Mouse (Mus musculus) urinary bladder, postnatal 36 days (tissue): ENCODE measurements around the gene Foxj1.

Experiments
- DNase-seq, 2 experiments: peaks; one replicate each; pipeline ENCODE4 v3.0.0; 2022; ENCODE audit warnings: low spot score in 2 of 2, mixed read lengths in 1 of 2

Gene Foxj1

GRCm38 (mm10) chr11:116342069-116342791 is 7.0 kb upstream of the Foxj1 start:
- no peak for DNase-seq

- DNase-seq, result no peak
These were observed 2.3 kb upstream of the Foxj1 start for GRCm38 (mm10) chr11:116337531-116337930.

- DNase-seq, result no peak
These were observed 1.8 kb upstream of the Foxj1 start for GRCm38 (mm10) chr11:116337000-116337399.

GRCm38 (mm10) chr11:116336393-116336792 is 1.2 kb upstream of the Foxj1 start:
- DNase-seq, result no peak

- no peak for DNase-seq
These were observed 799 bp downstream of the Foxj1 start for GRCm38 (mm10) chr11:116334417-116334782.

GRCm38 (mm10) chr11:116333526-116334416 is 1.4 kb downstream of the Foxj1 start:
- no peak for DNase-seq

GRCm38 (mm10) chr11:116332983-116333270 is 2.3 kb downstream of the Foxj1 start:
- DNase-seq, result no peak

GRCm38 (mm10) chr11:116332232-116332982 is 2.8 kb downstream of the Foxj1 start:
- no peak for DNase-seq

GRCm38 (mm10) chr11:116330211-116330518 is 5.0 kb downstream of the Foxj1 start:
- DNase-seq, result peak; percentile 48 to 69

- DNase-seq, result peak in 1 of 2 experiments; percentile 40
These were observed 5.6 kb downstream of the Foxj1 start for GRCm38 (mm10) chr11:116329314-116330210.

- DNase-seq, result peak; percentile 73 to 74
These were observed 8.1 kb downstream of the Foxj1 start for GRCm38 (mm10) chr11:116326963-116327603.

- DNase-seq, result peak; percentile 75 to 85
These were observed 16.2 kb downstream of the Foxj1 start for GRCm38 (mm10) chr11:116318719-116319659.

- no peak for DNase-seq
These were observed 22.8 kb downstream of the Foxj1 start for GRCm38 (mm10) chr11:116312359-116312758.

- no peak for DNase-seq
These were observed 24.0 kb downstream of the Foxj1 start for GRCm38 (mm10) chr11:116311169-116311568.

GRCm38 (mm10) chr11:116309601-116310000 is 25.6 kb downstream of the Foxj1 start:
- DNase-seq, result no peak

- no peak for DNase-seq
These were observed 27.3 kb downstream of the Foxj1 start for GRCm38 (mm10) chr11:116307762-116308531.

GRCm38 (mm10) chr11:116307019-116307725 is 28.0 kb downstream of the Foxj1 start, which contains the start of gene Exoc7:
Exoc7 (minus strand) TSS chr11:116307233.
- DNase-seq, result no peak
